Mouse (Mus musculus) heart, postnatal 36 days (tissue): Measurements from ENCODE around the gene Adcy4. TPM values are rescaled to one million over a fixed set of nuclear protein-coding genes. Genes with fewer than 3 reads are reported as not detected.
A peak's percentile ranks its signal among the peaks of the same experiment; 100 is the strongest.

Experiments
- DNase-seq, 2 experiments: peaks; one replicate each; pipeline ENCODE4 v3.0.0; 2021 to 2022
- intact Hi-C: fragments of 180-260 bp; cut with DNase I; formaldehyde crosslinking; loops from one replicate; pipeline ENCODE4 v1.15.1; 2025
- total RNA-seq, 2 experiments: library from RNA; stranded (reverse); gene quantifications; 2 replicates each; pipeline ENCODE4 v1.2.3; 2021

The Adcy4 gene
- total RNA-seq, 2 experiments from 2014 or later = 18.0 to 21.0 TPM

- intact Hi-C loops = loop anchor here (2.0 to 5.0 kb wide), 2 partner anchors 18 to 87 kb away; partner anchors contain the start of genes Gm49378 and Ipo4
- DNase-seq = peak; percentile 24 to 41
Observed at GRCm38 (mm10) chr14:55724411-55724871, 59.5 kb downstream of the Adcy4 start.

GRCm38 (mm10) chr14:55723433-55723832 lies 60.5 kb downstream of the Adcy4 start:
- DNase-seq = no peak
- intact Hi-C loops = loop anchor here (5.0 kb wide), 1 partner anchor 86 kb away; the partner anchor contains the start of genes Gm49378 and Ipo4

GRCm38 (mm10) chr14:55722438-55722945 lies 61.4 kb downstream of the Adcy4 start:
- no peak for DNase-seq
- intact Hi-C loops = loop anchor here (1.0 to 5.0 kb wide), 2 partner anchors 40 to 85 kb away; partner anchors contain the start of genes Gm49378 and Ipo4

- intact Hi-C loops = loop anchor here (1.0 to 5.0 kb wide), 2 partner anchors 40 to 85 kb away; partner anchors contain the start of genes Gm49378 and Ipo4
- DNase-seq = peak; percentile 91
Observed at GRCm38 (mm10) chr14:55721700-55722437, 62.0 kb downstream of the Adcy4 start, which contains the start of gene Rabggta. Rabggta (minus strand) TSS chr14:55722263.

- intact Hi-C loops = loop anchor here (5.0 kb wide), 1 partner anchor 84 kb away; the partner anchor contains the start of genes Gm49378 and Ipo4
- no peak for DNase-seq
Observed at GRCm38 (mm10) chr14:55721076-55721475, 62.8 kb downstream of the Adcy4 start.

GRCm38 (mm10) chr14:55720666-55721065 lies 63.2 kb downstream of the Adcy4 start:
- intact Hi-C loops = loop anchor here (5.0 kb wide), 1 partner anchor 83 kb away; the partner anchor contains the start of genes Gm49378 and Ipo4
- DNase-seq = no peak

GRCm38 (mm10) chr14:55719737-55720136 lies 64.2 kb downstream of the Adcy4 start:
- intact Hi-C loops = loop anchor here (5.0 kb wide), 1 partner anchor 82 kb away; the partner anchor contains the start of genes Gm49378 and Ipo4
- no peak for DNase-seq

Other genes with a start within 250 kb of the Adcy4 start
- 10 to 100 TPM; 12.9 to 13.2 TPM for gene Pck2, start 243.8 kb downstream of the Adcy4 start, total RNA-seq
- gene Dcaf11, start 224.1 kb downstream of the Adcy4 start, total RNA-seq = 100 to 1,000 TPM; 138 to 148 TPM
- gene A730061H03Rik, start 223.7 kb downstream of the Adcy4 start, total RNA-seq = not detected
- gene Fitm1, start 208.5 kb downstream of the Adcy4 start, total RNA-seq = 100 to 1,000 TPM; 188 to 200 TPM
- 100 to 1,000 TPM; 250 to 298 TPM for gene Psme1, start 206.0 kb downstream of the Adcy4 start, total RNA-seq
- 10 to 100 TPM; 59.7 to 63.2 TPM for gene Emc9, start 198.8 kb downstream of the Adcy4 start, total RNA-seq
- gene Psme2, start 193.0 kb downstream of the Adcy4 start, total RNA-seq = 100 to 1,000 TPM; 103 to 107 TPM
- 10 to 100 TPM; 29.1 to 35.0 TPM for gene Rnf31, start 192.4 kb downstream of the Adcy4 start, total RNA-seq
- gene Irf9, start 180.5 kb downstream of the Adcy4 start, total RNA-seq = 10 to 100 TPM; 10.6 to 17.7 TPM
- under 1 TPM; 0.11 to 0.19 TPM for gene Rec8, start 166.1 kb downstream of the Adcy4 start, total RNA-seq
- 10 to 100 TPM; 54.1 to 62.7 TPM for gene Ipo4, start 148.1 kb downstream of the Adcy4 start, total RNA-seq
- gene Gm49378, start 146.2 kb downstream of the Adcy4 start, total RNA-seq = 1 to 10 TPM; 3.0 to 3.7 TPM
- gene Tm9sf1, start 140.3 kb downstream of the Adcy4 start, total RNA-seq = 10 to 100 TPM; 38.3 to 42.1 TPM
- under 1 TPM; 0.51 to 0.61 TPM for gene Tssk4, start 133.9 kb downstream of the Adcy4 start, total RNA-seq
- gene Mdp1, start 123.6 kb downstream of the Adcy4 start, total RNA-seq = 10 to 100 TPM; 42.6 to 57.7 TPM
- 10 to 100 TPM; 10.8 to 11.0 TPM for gene Gmpr2, start 112.2 kb downstream of the Adcy4 start, total RNA-seq
- gene Nedd8, start 112.0 kb downstream of the Adcy4 start, total RNA-seq = 100 to 1,000 TPM; 242 to 257 TPM
- 10 to 100 TPM in 1 of 2 experiments, 1 to 10 TPM in 1; 10.0 to 12.9 TPM for gene Tinf2, start 102.3 kb downstream of the Adcy4 start, total RNA-seq
- gene Tgm1, start 70.2 kb downstream of the Adcy4 start, total RNA-seq = under 1 TPM; 0.31 to 0.33 TPM
- gene Rabggta, start 61.8 kb downstream of the Adcy4 start, total RNA-seq = 10 to 100 TPM; 12.7 to 13.3 TPM
- 10 to 100 TPM; 41.3 to 44.2 TPM for gene Dhrs1, start 38.4 kb downstream of the Adcy4 start, total RNA-seq
- gene Nop9, start 38.4 kb downstream of the Adcy4 start, total RNA-seq = 10 to 100 TPM in 1 of 2 experiments, 1 to 10 TPM in 1; 8.4 to 12.8 TPM
- gene Cideb, start 25.6 kb downstream of the Adcy4 start, total RNA-seq = 1 to 10 TPM in 1 of 2 experiments, under 1 TPM in 1; 0.64 to 1.6 TPM
- gene Ltb4r2, start 22.7 kb downstream of the Adcy4 start, total RNA-seq = under 1 TPM in 1 of 2 experiments, not detected in 1; 0.19 TPM
- under 1 TPM in 1 of 2 experiments, not detected in 1; 0.24 TPM for gene Ltb4r1, start 18.1 kb downstream of the Adcy4 start, total RNA-seq
- gene Ripk3, start 4.8 kb upstream of the Adcy4 start, total RNA-seq = 1 to 10 TPM; 3.0 to 5.1 TPM
- gene Nfatc4, start 39.0 kb upstream of the Adcy4 start, total RNA-seq = 1 to 10 TPM; 5.0 to 5.1 TPM
- 10 to 100 TPM in 1 of 2 experiments, 1 to 10 TPM in 1; 9.5 to 10.5 TPM for gene Nynrin, start 69.9 kb upstream of the Adcy4 start, total RNA-seq
- gene Cbln3, start 100.3 kb upstream of the Adcy4 start, total RNA-seq = under 1 TPM in 1 of 2 experiments, not detected in 1; 0.19 TPM
- 10 to 100 TPM; 13.0 to 14.7 TPM for gene Khnyn, start 100.9 kb upstream of the Adcy4 start, total RNA-seq
- gene Sdr39u1, start 116.2 kb upstream of the Adcy4 start, total RNA-seq = 100 to 1,000 TPM; 109 to 116 TPM
- 1 to 10 TPM; 1.5 to 1.7 TPM for gene Cma1, start 160.6 kb upstream of the Adcy4 start, total RNA-seq
- not detected for gene Cma2, start 166.9 kb upstream of the Adcy4 start, total RNA-seq
- not detected for gene Mcpt1, start 233.9 kb upstream of the Adcy4 start, total RNA-seq
- gene Mcpt9, start 246.4 kb upstream of the Adcy4 start, total RNA-seq = not detected